Mouse (Mus musculus) G1E (cell line): ENCODE data around the gene Wdr47.

Source experiments
- CTCF ChIP-seq: IDR thresholded peaks from 2 replicates; pipeline ENCODE4 v1.5.1; 2012; ENCODE audit warnings: low read depth, low read length, inconsistent platforms, mixed read lengths
- TAL1 ChIP-seq: conservative IDR thresholded peaks from 2 replicates; pipeline ENCODE4 v1.6.1; 2012; ENCODE audit warnings: low read depth, low read length, inconsistent platforms, mixed read lengths

GRCm38 (mm10) chr3:108646036-108646435, 55.0 kb downstream of the Wdr47 start:
- TF ChIP-seq TAL1 (no peak), CTCF (no peak)
